Mouse (Mus musculus): ENCODE measurements around the gene Ublcp1.

Gene Ublcp1

DNA sequence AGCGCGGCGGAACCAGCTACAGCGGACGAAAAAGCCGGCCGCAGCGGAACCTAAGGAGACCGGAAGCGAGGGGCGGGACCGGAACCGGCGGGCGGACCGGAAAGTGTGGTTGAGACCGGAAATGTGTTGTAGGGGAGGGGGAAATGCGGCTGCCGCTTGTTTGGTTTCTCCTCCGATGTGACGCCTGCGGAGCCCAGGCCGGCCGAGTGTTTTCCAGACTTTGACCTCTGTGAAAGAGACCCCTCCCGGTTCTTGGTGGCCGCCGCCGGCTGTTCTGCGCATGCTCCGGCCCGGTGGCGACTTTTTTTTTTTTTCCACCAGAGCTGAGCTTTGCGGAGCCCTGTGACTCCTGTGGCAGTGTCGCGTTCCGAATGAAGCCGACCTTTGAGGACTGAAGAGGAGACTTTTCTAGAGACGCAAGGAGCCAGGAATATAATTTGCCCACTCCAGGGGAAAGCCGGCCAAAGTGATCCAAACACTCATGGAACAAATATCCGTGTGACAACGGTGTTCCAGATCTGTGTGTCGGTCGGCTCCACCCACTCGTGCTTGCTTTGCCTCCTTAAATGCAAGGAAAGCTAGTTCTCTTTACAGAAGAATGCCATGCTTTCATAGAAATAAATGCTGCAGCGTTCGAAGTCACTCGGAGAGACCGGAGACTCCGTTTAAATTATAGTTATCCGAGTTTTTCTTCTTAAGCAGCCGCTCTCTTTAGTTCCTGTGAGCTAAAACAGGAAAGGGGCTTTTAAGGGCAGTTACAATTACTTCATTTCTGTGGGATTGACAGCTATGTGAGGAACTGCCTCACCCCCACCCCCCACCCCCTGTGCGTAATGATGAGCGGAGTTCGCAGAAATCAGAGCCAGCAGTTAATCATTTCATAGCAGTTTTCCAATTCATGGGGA is at the start of gene Ublcp1:
Gene Ublcp1, minus strand, starts transcription at position 67 of the 905 bp plus-strand sequence.
- in situ Hi-C loops (cut with MboI; ENCODE audit: low sequenced_read_pairs) = no loop called here

DNA sequence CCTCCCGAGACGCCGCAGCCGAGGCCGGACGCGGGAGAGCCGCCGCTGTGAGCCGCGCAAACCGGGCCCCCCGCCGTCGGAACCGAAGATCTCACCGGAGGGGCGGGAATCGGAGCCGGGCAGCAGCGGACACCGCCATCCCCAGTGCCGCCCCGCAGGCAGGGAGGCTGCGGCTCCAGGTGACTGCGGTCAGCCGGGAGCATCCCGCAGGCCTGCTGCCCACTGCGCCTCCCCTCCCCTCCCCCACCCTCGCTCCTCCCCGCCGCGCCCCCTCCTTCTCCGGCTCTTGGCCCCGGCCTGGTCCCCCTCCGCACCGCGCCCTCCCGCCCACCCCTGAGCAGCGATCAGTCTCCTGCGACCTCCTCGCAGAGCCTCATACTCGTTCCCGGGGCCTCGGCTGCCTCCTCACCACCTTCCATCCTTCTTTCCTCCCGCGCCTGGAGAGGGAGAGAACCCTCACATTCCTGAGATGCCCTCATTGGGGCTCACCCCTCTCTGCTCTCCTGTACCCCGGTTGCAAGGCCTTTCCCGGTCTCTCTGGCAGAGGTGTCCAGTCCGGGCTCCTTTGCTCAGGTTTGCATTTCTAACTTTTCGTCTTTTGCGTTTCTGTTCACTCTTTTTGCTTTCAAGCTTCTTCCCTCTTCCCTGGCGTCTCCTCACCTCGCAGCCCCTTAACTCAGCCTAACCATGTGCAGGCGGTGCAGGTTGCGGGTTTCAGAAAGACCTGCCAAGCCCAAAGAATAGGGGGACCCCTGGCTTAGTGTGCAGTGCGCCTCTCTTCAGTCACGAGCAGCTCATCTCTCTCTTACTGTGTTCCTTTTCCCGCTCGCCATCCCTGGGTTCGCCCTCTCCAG is 49.0 kb upstream of the Ublcp1 start:
- in situ Hi-C loops (cut with MboI; ENCODE audit: low sequenced_read_pairs) = no loop called here

DNA sequence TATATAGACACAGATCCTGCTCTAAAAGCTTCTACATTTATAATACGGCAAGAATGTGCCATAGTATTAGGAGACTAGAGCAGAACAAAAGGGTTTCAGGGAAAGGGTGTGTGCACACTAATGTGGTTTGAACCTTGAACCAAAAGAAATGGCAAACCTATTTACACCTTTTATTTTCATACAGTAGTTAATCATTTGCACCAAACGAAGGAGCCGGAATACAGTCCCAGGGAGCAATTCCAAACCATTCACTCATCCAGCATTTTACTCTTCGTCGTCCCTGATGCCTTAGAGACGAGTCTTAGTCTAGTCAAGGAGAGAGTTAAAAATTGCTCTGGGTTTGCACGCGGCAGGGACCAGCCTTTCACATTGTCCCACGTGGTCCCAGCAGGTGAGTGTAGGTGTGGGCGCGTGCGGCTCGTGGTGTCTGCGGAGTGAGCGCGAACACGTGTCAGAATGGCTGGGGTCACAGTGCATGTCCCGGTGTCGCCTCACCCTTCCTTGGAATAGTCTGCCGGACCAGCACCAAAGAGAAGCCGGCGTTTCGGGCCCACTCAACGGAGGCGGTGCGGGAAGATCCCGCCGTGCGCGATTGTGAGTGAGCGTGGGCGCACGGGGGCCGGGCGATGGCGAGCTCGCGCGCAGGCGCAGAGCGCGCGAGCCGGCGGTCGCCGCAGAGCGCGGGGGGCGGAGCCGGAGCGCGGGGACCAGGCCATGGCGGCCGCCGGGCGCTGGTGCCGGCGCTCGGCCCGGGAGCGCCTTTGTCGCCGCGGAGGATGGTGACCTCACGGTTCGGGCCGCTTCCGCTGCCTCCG is 48.2 kb upstream of the Ublcp1 start, which contains the start of gene Rnf145:
Gene Rnf145, plus strand, starts transcription at position 684 of the 815 bp plus-strand sequence.
- in situ Hi-C loops (cut with MboI; ENCODE audit: low sequenced_read_pairs) = no loop called here

DNA sequence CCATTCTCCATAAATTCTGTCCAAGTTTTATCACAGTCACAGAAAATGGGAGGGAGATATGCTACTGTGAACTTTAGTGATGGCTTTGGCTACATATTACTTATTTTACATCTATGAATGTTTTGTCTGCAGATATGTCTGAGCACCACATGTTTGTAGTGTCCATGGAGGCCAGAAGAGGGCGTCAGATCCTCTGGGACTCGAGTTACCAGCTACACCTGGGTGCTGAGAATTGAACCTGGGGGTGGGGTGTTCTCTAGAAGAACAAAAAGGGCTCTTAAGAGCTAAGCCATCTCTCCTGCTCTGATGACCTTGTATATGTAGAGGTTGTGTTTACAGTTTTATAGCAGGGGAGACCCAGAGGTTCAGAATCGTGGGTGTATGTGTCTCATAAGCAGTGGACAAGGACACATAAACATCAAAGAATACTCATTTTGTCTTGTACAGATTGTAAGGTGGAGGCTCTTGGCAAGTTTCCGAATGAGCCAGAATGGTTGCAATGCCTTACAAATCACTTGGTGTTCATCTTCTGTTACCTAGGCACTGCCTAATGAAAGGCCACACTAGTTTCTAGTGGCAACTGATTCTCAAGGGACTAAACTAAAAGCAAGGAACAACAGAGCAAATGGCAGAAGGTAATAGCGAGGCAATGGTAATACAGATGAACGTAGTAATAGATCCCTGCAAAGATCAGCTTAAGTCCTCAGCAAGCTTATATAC is 47.4 kb upstream of the Ublcp1 start:
- in situ Hi-C loops (cut with MboI; ENCODE audit: low sequenced_read_pairs) = no loop called here

DNA sequence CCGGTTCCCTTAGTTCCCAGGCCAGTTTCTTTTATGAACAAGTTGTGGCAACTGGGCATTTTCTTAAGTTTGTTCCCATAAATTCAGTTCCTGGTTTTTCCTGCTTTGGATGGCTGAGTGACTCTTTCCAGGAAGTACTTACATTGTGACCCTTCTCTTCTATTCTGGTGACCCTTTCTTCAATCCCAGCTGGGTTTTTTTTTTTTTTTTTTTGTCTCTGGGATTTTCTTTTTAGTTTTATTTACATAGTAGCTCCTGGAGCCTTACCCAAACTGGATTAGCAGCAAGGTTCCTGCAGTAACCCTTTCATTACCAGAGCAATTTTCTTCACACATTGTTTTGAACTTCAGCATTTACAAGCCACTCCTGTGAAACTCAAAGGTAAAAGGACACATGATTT is 46.1 kb upstream of the Ublcp1 start:
- in situ Hi-C loops (cut with MboI; ENCODE audit: low sequenced_read_pairs) = no loop called here

DNA sequence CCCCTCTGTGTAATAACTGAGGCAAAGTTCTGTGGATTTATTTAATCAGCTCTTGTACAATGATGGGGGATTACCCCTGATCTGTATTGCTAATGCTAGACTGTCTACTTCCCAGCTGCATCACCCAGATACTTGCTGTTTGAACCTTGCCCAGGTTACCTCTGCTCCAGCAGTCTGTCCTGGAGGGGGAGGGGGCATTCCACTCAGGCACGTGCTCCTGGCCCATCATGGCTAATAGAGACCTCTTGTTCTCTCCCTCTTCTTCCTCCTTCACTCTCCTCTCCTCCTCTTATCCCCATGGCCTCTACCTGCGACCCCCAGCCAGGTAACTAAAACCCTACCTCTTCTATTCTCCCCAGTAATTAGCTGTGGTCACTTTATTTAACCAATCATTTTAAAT is 44.4 kb upstream of the Ublcp1 start:
- in situ Hi-C loops (cut with MboI; ENCODE audit: low sequenced_read_pairs) = no loop called here

DNA sequence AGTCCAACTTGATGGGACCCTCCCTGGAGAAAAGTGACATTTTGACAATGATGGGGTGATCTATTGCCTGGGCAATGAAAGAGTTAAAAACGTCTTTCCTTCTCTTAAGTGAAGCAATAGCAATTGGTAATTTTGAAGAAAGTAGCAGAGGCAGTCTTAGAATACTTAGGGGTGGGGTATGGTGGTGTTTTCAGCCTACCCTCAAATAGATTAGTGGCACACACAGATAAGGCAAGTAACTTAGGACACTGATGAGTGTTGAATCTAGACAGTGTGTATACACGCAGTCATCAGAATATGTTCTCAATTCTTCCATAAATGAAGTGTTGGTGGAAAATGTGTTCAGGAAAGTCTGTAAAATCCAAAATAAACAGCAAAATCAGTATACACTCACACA is 42.7 kb upstream of the Ublcp1 start:
- in situ Hi-C loops (cut with MboI; ENCODE audit: low sequenced_read_pairs) = no loop called here

DNA sequence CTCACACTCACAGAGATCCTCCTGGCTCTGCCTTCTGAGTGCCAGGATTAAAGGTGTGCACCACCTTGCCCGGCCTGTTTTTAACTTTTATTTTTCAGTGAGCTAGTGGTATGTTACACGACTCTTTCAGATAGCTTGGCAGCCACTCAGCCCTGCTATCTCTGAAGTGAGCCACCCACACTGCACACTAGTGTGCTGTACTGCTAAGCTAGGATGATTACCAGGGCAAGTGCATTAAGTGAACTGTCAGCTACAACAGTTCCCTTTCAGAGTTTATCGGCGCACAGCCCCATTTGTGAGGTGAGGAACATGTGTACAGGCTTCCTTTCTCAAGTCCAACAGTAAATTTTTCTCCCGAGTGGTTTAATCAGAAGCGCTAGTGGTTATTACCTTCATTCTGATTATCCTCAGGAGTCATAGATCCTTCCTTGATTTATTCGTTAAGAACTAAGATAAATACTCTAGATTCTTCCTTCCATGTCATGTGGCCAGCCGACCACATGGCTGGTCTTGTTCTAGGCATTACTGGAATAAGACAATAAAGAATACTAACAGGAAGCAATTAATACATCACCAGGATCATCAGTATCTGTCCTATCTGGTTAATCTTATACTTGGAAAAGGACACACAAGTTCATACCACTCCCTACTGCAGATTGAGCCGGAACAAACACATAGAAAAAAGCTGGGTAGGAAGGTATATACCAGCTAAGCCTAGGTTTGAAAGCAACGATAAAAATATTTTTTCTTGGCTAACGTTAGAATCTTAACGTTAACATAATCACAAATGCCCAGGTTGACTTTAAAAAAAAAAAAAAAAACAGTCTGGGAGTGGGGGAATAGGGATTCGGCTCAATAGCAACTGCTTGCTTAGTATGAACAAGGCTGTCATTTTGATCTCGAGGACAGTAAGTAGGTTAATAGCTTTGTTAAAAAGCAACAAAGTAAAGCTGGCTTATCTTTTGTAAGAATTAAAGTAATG is 42.0 kb upstream of the Ublcp1 start:
- in situ Hi-C loops (cut with MboI; ENCODE audit: low sequenced_read_pairs) = no loop called here

DNA sequence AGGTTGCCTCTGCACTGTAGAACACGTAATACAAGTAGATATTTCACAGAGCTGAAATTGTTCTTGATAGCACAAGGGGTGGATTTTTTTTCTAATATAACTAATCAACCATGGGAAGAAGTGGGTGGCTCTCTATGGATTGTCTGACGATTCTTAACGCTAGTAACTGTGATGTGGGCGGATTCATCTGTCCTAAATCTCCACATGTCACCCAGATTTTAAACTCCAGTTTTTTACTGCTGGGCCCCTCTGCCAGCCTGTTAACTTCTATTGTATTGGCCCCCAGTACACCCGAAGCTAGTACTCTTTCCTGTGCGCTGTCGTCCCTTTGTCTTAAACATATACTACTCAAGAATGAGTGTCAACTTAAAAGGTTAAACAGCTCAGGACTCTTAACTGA is 40.1 kb upstream of the Ublcp1 start:
- in situ Hi-C loops (cut with MboI; ENCODE audit: low sequenced_read_pairs) = no loop called here

DNA sequence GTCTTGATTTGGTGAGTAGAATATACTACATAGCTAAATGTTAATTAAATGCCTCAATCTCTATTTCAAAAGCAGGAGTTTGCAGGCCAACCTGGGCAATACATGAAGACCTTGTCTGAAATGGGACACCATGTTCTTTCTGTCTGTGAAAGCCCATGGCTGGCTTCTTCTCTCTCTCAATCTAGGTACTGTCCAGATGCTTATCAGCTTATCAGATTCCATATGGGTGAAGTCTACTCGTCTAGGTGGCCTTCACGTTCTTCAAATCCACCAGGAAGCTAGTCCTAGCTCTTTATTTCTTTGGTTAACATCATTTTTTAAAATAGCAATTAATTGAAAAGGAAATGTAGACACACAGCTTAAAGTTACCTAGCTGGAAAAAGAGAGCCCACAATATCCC is 39.6 kb upstream of the Ublcp1 start:
- in situ Hi-C loops (cut with MboI; ENCODE audit: low sequenced_read_pairs) = no loop called here

DNA sequence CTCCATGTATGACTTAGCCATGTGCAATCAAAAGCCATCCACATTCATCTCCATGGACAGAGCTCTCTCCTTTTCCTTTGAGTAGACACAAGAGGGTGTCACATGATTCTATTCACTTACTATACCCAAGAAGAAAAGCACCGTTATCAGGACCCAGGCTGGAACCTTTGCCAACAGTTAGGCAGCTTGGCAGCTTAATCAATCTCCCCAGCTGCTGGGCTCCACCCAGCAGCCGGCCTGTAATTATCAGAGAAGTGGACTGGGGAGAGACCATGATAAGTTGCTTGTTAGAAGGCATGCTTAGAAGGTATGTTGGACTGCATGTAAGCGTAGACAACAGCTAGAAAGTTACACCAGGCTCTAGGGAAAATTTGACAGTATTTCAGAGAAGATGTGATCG is 38.6 kb upstream of the Ublcp1 start:
- in situ Hi-C loops (cut with MboI; ENCODE audit: low sequenced_read_pairs) = no loop called here

DNA sequence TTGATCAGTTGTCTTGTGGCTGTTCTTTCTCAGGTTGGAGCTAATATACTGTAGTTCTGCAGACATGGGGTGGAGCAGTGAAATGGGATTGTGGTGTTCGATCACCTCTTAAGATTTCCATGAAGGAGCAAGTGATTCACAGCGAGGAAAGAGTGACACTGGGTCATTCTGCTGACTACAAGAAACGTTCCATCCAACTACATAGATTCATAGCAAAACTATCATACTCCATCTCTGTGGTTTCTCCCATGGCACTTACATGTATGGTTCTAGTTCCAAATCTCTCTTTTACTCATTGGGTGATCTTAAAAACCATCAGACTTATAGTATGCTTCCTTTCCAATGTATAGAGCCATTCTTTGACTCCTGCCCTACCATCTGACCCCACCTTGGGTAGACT is 34.5 kb upstream of the Ublcp1 start:
- in situ Hi-C loops (cut with MboI; ENCODE audit: low sequenced_read_pairs) = no loop called here

DNA sequence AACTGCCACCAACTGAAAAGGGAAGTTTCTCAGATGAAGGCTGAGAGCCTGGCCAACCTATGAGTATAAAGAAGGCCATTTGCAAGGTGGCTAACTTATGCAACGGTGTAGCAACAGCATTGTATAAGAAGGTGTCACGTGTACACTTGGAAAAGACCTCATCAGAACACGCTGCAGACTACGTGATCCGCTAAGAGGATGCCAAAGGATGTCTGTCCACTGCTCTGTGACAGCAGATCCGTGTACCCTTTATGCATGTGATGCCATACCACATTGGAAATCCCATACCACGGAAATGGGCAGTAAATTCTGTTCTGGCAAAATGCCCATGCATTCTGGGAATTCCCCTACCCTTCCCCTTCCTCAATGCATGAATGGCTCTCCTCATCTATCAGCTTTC is 33.8 kb upstream of the Ublcp1 start:
- in situ Hi-C loops (cut with MboI; ENCODE audit: low sequenced_read_pairs) = no loop called here

DNA sequence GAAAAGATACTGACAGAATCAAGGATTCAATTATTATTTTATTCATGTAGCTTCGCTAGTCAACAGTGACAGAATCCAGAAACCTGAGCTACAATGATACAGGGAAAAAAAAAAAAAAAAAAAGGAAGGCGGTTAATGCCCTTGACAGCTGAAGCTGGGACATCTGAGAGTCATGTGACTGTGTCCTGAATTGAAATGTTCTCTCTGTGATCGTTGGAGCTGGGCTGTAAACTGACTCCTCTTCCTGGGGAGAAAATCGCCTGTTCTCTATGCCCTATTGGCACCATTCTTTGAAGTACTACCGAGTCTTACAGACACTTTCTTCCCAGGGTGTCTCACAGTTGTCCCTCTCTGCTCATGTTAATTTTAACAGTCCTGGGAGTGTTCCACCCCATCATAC is 32.6 kb upstream of the Ublcp1 start:
- in situ Hi-C loops (cut with MboI; ENCODE audit: low sequenced_read_pairs) = no loop called here

DNA sequence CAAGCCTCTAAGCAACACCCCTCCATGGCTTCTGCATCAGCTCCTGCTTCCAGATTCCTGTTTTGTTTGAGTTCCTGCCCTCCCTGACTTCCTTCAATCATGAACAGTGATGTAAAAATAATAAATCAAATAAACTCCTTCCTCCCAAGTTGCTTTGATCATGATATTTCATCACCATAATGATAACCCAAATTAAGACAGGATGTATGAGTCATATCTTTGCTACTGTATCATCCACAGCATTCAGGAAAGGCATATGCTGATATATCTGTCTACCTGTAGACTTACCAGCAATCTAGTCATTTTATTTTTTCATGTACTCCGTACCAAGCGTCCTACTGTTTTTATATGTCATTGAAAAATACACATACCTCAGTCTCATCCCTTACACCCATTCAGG is 31.2 kb upstream of the Ublcp1 start:
- in situ Hi-C loops (cut with MboI; ENCODE audit: low sequenced_read_pairs) = no loop called here

DNA sequence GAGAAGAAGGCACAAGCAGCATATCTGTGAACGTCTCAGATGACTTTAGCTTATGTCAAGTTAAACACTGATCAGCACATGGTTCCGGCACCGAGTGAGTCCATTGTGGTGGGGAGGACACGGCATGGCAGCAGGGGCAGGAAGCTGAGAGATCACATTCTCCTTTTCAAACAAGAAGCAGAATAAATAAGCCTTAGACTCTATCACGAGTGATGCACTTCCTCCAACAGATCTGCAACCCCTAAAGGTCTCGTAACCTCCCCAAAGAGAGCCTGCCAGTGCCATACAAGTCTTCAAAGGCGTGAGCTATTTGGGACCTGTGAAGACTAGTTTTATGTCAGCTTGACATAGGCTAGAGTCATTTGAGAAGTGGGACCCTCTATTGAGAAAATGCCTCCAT is 30.7 kb upstream of the Ublcp1 start:
- in situ Hi-C loops (cut with MboI; ENCODE audit: low sequenced_read_pairs) = no loop called here

DNA sequence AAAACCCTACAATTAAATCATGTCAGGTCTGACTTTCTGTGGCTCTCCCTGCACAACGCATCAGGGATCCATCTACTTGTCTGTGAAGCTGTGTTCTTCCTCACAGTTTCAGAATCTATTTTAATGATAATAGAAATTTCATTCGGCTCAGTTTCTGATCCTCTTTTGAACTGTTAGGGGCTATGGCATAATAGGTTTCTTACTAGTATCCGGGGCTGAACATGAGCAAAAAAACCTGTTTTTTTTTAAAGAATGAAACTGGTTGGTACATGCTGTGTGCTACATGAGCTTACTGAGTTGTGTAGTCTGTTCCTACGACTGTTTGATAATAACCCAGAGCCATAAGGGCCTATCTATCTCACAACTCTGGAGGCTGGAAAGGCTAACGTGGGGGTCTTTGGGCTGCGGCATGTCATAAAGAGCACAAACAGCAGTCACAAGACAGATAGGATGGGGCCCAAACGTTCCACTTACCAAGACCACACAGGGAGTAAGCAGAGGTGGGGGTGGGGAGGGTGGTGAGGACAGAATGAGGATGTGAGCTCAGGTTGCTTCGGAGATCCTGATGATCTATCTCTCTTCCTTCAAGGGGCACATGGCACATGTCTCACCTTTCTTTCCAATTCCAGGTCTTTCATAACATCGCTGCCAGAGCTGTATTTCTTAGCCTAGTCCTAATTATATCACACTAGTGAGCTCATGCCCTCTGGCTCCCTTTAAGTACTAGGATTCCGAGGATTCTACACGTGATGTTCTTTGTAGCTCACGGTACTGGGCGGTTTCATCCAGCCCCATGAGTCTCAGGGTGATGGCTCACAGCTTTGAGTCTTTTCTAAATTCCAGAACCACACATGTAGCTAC is 28.3 kb upstream of the Ublcp1 start:
- in situ Hi-C loops (cut with MboI; ENCODE audit: low sequenced_read_pairs) = no loop called here

DNA sequence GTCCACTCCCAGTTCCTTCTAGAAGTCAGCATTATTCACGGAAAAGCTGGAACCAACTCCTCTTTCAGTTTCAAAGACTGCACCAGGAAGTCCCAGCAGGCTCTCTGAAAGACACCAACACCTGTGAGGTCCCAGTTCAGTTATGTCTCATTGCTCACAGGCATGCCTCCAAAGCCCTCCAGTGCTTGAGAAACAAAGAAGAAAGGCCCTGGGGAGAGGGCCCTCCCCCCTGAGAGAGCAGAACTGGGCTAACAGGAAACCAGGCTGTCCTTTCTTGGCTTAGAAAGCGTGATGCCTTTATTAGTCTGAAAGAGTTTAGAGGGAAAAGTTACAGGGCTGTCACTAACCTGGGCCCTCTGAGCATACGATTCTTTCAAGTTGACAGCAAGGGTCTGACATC is 25.9 kb upstream of the Ublcp1 start:
- in situ Hi-C loops (cut with MboI; ENCODE audit: low sequenced_read_pairs) = no loop called here
